Mouse (Mus musculus) layer of hippocampus, postnatal 10 days (tissue): ENCODE data around the gene Setd4. TPM values are rescaled to one million over a fixed set of nuclear protein-coding genes. Genes with fewer than 3 reads are reported as not detected.
"Not testable (repeated sequence)": the region's sequence is repeated elsewhere in the genome, so short reads cannot be mapped to it uniquely, and the experiment has no call there.

Experiments
- DNase-seq, 2 experiments: peaks; one replicate each; pipeline ENCODE4 v3.0.0; 2021; ENCODE audit warnings: low spot score in 2 of 2
- long read RNA-seq: library from polyadenylated mRNA; stranded (forward); transcript quantifications from one replicate; pipeline ENCODE4 v2.0.0, GENCODE M21; 2023
- total RNA-seq, 2 experiments: library from RNA; stranded (reverse); gene quantifications; 2 replicates each; pipeline ENCODE4 v1.2.3; 2021

Gene Setd4
- total RNA-seq, result 10 to 100 TPM in 1 of 2 experiments, 1 to 10 TPM in 1; 8.1 to 10.7 TPM
- long read RNA-seq, partial matches to known transcripts, result 0 of 7 reads
- long read RNA-seq, other reads (novel, unspliced or antisense), result 7 of 7 reads

DNA sequence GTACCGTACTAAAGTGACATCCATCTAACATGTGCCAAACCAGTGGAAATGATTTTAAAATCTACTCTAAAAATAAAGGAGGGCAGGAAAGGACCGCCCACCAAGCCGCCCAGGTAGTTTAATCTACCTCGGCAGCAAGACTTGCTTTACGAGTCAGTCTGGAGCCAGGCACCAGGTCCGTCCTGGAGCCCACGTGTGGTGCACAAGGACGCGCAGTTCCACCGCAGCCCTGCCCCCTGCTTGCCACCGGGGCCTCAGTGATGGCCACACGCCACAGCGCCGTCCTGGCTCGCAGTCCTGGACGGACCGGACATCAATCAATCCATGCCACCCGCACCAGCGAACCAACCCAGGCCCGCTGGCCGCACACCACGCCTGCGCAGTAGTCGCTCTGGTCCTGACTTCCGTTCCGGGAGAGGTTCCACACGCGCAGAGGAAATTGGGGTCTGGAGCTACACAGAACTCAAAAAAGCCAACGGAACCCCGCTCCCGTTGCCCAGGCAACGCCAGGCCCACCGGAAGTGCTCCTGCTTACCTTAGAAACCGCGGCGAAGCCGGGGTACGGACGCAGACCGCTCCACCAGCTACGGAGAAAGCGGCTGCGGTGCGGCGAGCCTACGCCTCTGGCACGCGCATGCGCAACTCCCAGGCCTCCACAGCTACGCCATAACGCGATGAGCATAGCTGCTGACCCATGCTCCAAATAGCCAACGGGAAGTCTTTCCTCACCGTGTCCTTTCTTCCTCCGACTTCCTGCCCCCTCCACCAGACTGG, at the start of gene Setd4:
TSS of gene Setd4 (minus strand) at position 625 of the 774 bp plus-strand sequence.
- DNase-seq, result peak; percentile 91 to 95

- no peak for DNase-seq
Observed at GRCm38 (mm10) chr16:93648441-93649183, 44.7 kb upstream of the Setd4 start.

DNA sequence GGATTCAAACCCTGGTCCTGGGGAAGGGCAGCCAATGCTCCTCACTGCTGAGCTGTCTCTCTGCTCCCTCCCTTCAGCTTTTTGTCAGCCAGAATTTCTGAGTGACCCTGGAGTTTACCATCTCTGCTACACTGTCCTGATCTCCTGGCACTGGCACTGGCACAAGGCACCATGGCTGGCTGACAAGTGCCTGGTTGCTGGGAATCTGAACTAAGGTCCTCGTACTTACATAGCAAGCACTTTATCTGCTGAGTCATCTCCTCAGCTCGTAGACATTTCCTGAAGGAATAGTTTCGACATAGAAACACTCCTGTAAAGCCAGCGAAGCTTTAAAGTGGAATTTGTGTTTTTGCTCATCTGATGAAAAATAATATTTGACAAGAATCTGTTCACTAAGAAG, 40.1 kb upstream of the Setd4 start:
- no peak for DNase-seq

- no peak for DNase-seq
Observed at GRCm38 (mm10) chr16:93627761-93628400, 24.0 kb upstream of the Setd4 start, which contains the start of gene Gm5678. Gene Gm5678 (plus strand): TSS chr16:93628097.

- peak; percentile 40 to 57 for DNase-seq
Observed at GRCm38 (mm10) chr16:93626745-93627144, 22.9 kb upstream of the Setd4 start.

- DNase-seq, result no peak
Observed at GRCm38 (mm10) chr16:93624671-93625070, 20.8 kb upstream of the Setd4 start.

- DNase-seq, result not testable (repeated sequence)
Observed at GRCm38 (mm10) chr16:93623759-93624158, 19.9 kb upstream of the Setd4 start.

- DNase-seq, result peak; percentile 56 to 69
Observed at GRCm38 (mm10) chr16:93615118-93615870, 11.4 kb upstream of the Setd4 start.

DNA sequence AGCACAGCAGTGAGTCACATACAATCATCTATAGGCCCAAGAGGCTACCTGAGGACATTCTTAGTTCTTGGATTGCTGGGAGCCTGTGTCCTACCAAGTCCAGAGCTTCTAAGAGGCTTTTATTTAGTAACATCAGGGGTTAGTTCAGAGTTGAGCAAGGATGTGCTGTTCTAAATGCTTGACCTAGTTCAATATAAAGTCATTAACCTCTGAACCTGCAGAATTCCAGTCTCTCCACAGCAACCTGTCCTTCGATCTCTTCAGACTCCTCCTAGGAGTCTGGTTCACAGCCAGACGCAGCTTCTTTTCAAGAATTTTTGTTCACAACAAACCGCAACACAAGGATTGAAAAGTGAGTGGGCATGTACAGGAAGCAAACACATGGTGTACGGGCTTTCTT, 7.1 kb upstream of the Setd4 start:
- DNase-seq, result no peak

GRCm38 (mm10) chr16:93609796-93610195, 5.9 kb upstream of the Setd4 start:
- no peak for DNase-seq

GRCm38 (mm10) chr16:93608731-93609130, 4.9 kb upstream of the Setd4 start:
- DNase-seq, result no peak

DNA sequence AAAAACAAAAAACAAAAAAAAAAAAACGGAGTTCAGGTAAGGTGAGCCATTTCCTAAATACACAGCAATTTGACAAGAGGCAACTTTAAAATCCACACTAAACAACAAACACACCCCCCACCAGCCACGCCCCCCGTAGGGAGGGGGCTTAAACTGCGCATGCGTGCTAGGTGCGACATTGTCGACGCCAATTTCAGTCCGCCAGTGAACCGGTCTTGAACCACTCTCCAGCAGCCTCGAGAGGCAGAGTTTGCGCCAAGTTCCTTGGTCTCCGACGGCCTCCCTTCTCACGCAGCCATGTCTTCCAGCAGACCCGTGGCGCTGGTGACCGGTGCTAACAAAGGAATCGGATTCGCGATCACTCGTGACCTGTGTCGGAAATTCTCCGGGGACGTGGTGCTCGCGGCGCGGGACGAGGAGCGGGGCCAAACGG, 3.8 kb upstream of the Setd4 start:
- DNase-seq, result peak; percentile 81 to 85

DNA sequence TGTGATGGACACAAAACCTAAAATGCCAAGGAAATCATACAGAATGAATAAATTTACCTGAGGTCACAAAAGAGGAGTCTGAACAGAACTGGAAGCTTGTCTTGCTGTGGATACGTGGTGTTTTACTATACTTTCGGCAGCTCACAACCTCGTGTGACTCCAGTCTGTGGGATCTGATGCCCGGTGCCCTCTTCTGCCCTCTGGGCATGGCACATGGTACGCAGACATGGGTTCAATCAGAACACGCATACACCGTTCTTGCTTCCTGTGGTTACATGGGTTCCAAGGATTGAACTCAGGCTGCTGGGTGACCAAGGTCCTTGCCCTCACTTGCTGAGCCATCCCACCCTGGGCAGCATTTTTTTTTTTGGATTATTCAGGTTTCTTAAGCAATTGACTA, 2.3 kb upstream of the Setd4 start:
- DNase-seq, result no peak

DNA sequence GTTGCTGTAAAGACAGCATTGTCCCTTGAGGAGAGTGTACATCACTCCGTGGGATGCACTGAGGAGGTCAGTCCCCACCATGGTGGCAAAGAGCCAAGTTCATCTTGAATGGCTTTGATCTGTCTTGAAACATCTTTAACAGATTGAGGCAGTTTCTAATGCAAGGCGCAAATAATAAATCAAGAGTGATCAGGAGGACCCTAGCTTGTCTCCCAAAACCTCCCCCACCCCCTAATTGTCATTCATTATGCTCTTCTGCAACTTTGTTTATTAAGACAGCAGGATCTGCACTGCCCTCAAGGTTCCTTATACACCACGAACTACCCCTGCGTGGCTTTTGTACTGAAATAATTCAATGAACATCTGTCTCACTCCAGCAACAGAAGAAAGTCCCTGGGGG, 1.7 kb upstream of the Setd4 start, which contains the start of gene Cbr1:
TSS of gene Cbr1 (plus strand) at position 301 of the 400 bp plus-strand sequence.
- DNase-seq, result no peak

GRCm38 (mm10) chr16:93604481-93604969, 662 bp upstream of the Setd4 start:
- DNase-seq, result no peak

GRCm38 (mm10) chr16:93599461-93599860, 4.4 kb downstream of the Setd4 start:
- DNase-seq, result no peak

DNA sequence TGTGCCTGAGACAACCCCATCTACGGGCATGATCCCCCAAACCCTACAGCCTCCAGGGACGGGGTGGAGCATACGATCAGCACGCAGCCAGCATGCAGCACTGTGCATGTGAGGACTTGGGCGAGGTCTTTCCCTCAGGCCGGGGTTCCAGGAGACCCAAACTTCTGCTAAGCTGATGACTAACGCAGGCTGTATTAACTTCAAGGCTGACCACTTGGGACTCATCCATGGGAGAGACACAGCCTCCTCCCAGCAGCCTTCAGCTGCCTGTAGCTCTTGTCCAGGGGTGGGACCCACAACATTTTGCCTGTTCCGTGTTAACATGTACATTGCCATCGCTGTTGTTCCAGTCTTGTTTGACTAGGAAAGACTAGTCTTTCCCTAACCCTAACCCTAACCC, 6.3 kb downstream of the Setd4 start:
- no peak for DNase-seq

DNA sequence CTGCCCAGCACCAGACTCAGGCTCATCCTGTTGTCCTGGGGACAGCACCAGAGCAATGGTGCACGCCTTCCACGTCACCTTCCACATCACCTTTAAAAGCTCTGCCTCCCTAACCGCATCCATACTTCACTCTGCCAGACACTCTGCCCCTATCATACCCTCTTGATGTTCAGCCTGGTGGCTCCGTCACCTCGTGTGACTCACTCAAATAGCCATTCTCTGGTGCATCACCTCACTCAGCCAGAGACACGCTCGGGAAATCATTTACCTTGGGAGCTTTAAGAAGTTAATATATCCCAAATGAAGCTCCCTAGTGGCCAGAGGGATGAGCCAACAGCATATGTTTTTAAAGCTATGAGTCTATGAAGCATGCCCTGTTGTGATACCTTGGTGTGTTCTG, 7.1 kb downstream of the Setd4 start:
- DNase-seq, result no peak

GRCm38 (mm10) chr16:93595766-93596165, 8.1 kb downstream of the Setd4 start:
- DNase-seq, result no peak

- no peak for DNase-seq
Observed at GRCm38 (mm10) chr16:93594448-93594847, 9.4 kb downstream of the Setd4 start.

GRCm38 (mm10) chr16:93593406-93593805, 10.5 kb downstream of the Setd4 start:
- no peak for DNase-seq
